Mouse (Mus musculus): ENCODE results near the gene Cat. TPM values are rescaled to one million over a fixed set of nuclear protein-coding genes. Genes with fewer than 3 reads are reported as not detected.
A peak's percentile ranks its signal among the peaks of the same experiment; 100 is the strongest.

Cat gene
- total RNA-seq, 2 experiments from 2014 or later = 42.5 to 46.9 TPM

GRCm38 (mm10) chr2:103428356-103428755 lies 56.6 kb downstream of the Cat start:
- Histone ChIP-seq H3K27ac (no peak overlapping the region), H3K4me3 (no peak overlapping the region)
- TF ChIP-seq CTCF (IDR thresholded peaks at IDR 0.05) = no peak
- intact Hi-C loops (cut with DNase I) = no loop called here
- no peak for DNase-seq (ENCODE audit: extremely low spot score in 1 of 2, low spot score in 2 of 2)

- TF ChIP-seq CTCF (IDR thresholded peaks at IDR 0.05) = no peak
- no peak overlapping the region for H3K4me3 ChIP-seq
- no peak for DNase-seq (ENCODE audit: extremely low spot score in 1 of 2, low spot score in 2 of 2)
- no peak overlapping the region for H3K27ac ChIP-seq
- intact Hi-C loops (cut with DNase I) = no loop called here
Observed at GRCm38 (mm10) chr2:103425456-103426063, 59.4 kb downstream of the Cat start.

GRCm38 (mm10) chr2:103424349-103425026 lies 60.5 kb downstream of the Cat start:
- DNase-seq (ENCODE audit: extremely low spot score in 1 of 2, low spot score in 2 of 2) = peak; percentile 55 to 69
- TF ChIP-seq CTCF (IDR thresholded peaks at IDR 0.05) = peak; percentile 87
- H3K27ac ChIP-seq = no peak overlapping the region
- intact Hi-C loops (cut with DNase I) = loop anchor here (5.0 kb wide), 2 partner anchors 77 to 337 kb away; no protein-coding TSS in a partner anchor
- no peak overlapping the region for H3K4me3 ChIP-seq

- DNase-seq (ENCODE audit: extremely low spot score in 1 of 2, low spot score in 2 of 2) = no peak
- Histone ChIP-seq H3K4me3 (no peak overlapping the region), H3K27ac (no peak overlapping the region)
- intact Hi-C loops (cut with DNase I) = loop anchor here (5.0 kb wide), 2 partner anchors 77 to 337 kb away; no protein-coding TSS in a partner anchor
- TF ChIP-seq CTCF (IDR thresholded peaks at IDR 0.05) = no peak
Observed at GRCm38 (mm10) chr2:103423884-103424283, 61.1 kb downstream of the Cat start.

GRCm38 (mm10) chr2:103420650-103421507 lies 64.1 kb downstream of the Cat start:
- no peak for DNase-seq (ENCODE audit: extremely low spot score in 1 of 2, low spot score in 2 of 2)
- no peak for TF ChIP-seq CTCF (IDR thresholded peaks at IDR 0.05)
- H3K27ac ChIP-seq = no peak overlapping the region
- intact Hi-C loops (cut with DNase I) = loop anchor here (5.0 kb wide), 2 partner anchors 74 to 334 kb away; no protein-coding TSS in a partner anchor
- H3K4me3 ChIP-seq = no peak overlapping the region

GRCm38 (mm10) chr2:103415774-103416173 lies 69.2 kb downstream of the Cat start:
- H3K27ac ChIP-seq = no peak overlapping the region
- TF ChIP-seq CTCF (IDR thresholded peaks at IDR 0.05) = no peak
- intact Hi-C loops (cut with DNase I) = no loop called here
- no peak for DNase-seq (ENCODE audit: extremely low spot score in 1 of 2, low spot score in 2 of 2)
- H3K4me3 ChIP-seq = no peak overlapping the region

GRCm38 (mm10) chr2:103413381-103413780 lies 71.6 kb downstream of the Cat start:
- no peak overlapping the region for H3K27ac ChIP-seq
- TF ChIP-seq CTCF (IDR thresholded peaks at IDR 0.05) = no peak
- intact Hi-C loops (cut with DNase I) = no loop called here
- DNase-seq (ENCODE audit: extremely low spot score in 1 of 2, low spot score in 2 of 2) = no peak
- H3K4me3 ChIP-seq = no peak overlapping the region

GRCm38 (mm10) chr2:103411816-103412215 lies 73.1 kb downstream of the Cat start:
- no peak for TF ChIP-seq CTCF (IDR thresholded peaks at IDR 0.05)
- Histone ChIP-seq H3K4me3 (no peak overlapping the region), H3K27ac (no peak overlapping the region)
- no peak for DNase-seq (ENCODE audit: extremely low spot score in 1 of 2, low spot score in 2 of 2)
- intact Hi-C loops (cut with DNase I) = no loop called here

GRCm38 (mm10) chr2:103411348-103411747 lies 73.6 kb downstream of the Cat start, which contains the start of gene Elf5:
Elf5 (plus strand) TSS chr2:103411688.
- Histone ChIP-seq H3K27ac (no peak within 1 kb of the TSS), H3K4me3 (no peak within 1 kb of the TSS)
- DNase-seq (ENCODE audit: extremely low spot score in 1 of 2, low spot score in 2 of 2) = no peak
- intact Hi-C loops (cut with DNase I) = no loop called here
- TF ChIP-seq CTCF (IDR thresholded peaks at IDR 0.05) = no peak

- intact Hi-C loops (cut with DNase I) = no loop called here
- no peak for DNase-seq (ENCODE audit: extremely low spot score in 1 of 2, low spot score in 2 of 2)
- no peak for TF ChIP-seq CTCF (IDR thresholded peaks at IDR 0.05)
Observed at GRCm38 (mm10) chr2:103406239-103406638, 78.7 kb downstream of the Cat start.

More at GRCm38 (mm10) chr2:103406239-103406638, 78.7 kb downstream of the Cat start:
- Histone ChIP-seq H3K4me3 (no peak overlapping the region), H3K27ac (no peak overlapping the region)

Other genes with a start within 250 kb of the Cat start
- under 1 TPM; 0.11 to 0.19 TPM for gene Ehf, start 181.9 kb downstream of the Cat start, total RNA-seq (2021)
- 1 to 10 TPM in 1 of 2 experiments, under 1 TPM in 1; 0.79 to 1.1 TPM for gene Elf5, start 73.5 kb downstream of the Cat start, total RNA-seq (2021)
- 1 to 10 TPM; 8.1 to 9.7 TPM for gene Abtb2, start 81.2 kb upstream of the Cat start, total RNA-seq (2021)

Data from left cerebral cortex, adult 2 months (tissue).